Mouse (Mus musculus) liver, embryonic 11.5 days (tissue): Measurements from ENCODE around the gene Dpp8. TPM values are rescaled to one million over a fixed set of nuclear protein-coding genes. Genes with fewer than 3 reads are reported as not detected.

Experiments used
- ATAC-seq: fragments of 200-750 bp; cut with Nextera tagmentation; replicated peaks from 2 replicates; pipeline ENCODE4 v1.8.0; 2017; ENCODE audit warnings: moderate number of reproducible peaks, mild to moderate bottlenecking, moderate TSS enrichment, moderate library complexity; ENCODE audit not compliant: low FRiP score
- DNase-seq: peaks from one replicate; pipeline ENCODE4 v3.0.0-alpha.2; 2017; ENCODE audit warnings: low spot score
- H3K27ac ChIP-seq: fragments of 300-500 bp; sonication (generic); 2 replicates; pipeline ENCODE4 v1.5.1; 2014; ENCODE audit warnings: mild to moderate bottlenecking, low read depth, low read length, control low read depth
- H3K27me3 ChIP-seq: fragments of 300-500 bp; sonication (generic); replicated peaks from 2 replicates; pipeline ENCODE4 v1.6.1; 2014; ENCODE audit warnings: low read length, mixed read lengths; ENCODE audit not compliant: control insufficient read depth, insufficient read depth
- H3K36me3 ChIP-seq: fragments of 300-500 bp; sonication (generic); 2 replicates; pipeline ENCODE4 v1.6.1; 2014; ENCODE audit warnings: mild to moderate bottlenecking, low read length, moderate library complexity, mixed read lengths; ENCODE audit not compliant: control insufficient read depth, insufficient read depth
- H3K4me1 ChIP-seq: fragments of 300-500 bp; sonication (generic); replicated peaks from 2 replicates; pipeline ENCODE4 v1.6.1; 2014; ENCODE audit warnings: low read length, mixed read lengths; ENCODE audit not compliant: control insufficient read depth, insufficient read depth
- H3K4me2 ChIP-seq: fragments of 300-500 bp; sonication (generic); 2 replicates; pipeline ENCODE4 v1.6.1; 2014; ENCODE audit warnings: mild to moderate bottlenecking, control low read depth, moderate library complexity
- H3K4me3 ChIP-seq: fragments of 300-500 bp; sonication (generic); 2 replicates; pipeline ENCODE4 v1.5.1; 2014; ENCODE audit warnings: low read depth, low read length, control low read depth
- H3K9ac ChIP-seq: fragments of 300-500 bp; sonication (generic); 2 replicates; pipeline ENCODE4 v1.6.1; 2014; ENCODE audit warnings: low read depth, low read length, control low read depth
- H3K9me3 ChIP-seq: fragments of 300-500 bp; sonication (generic); 2 replicates; pipeline ENCODE4 v1.6.1; 2016; ENCODE audit warnings: low read length, inconsistent platforms, mixed read lengths; ENCODE audit not compliant: control insufficient read depth
- WGBS: fragments of 180-500 bp; shearing (Covaris S2); extraction: QIAGEN DNeasy Blood & Tissue Kit; methylation state at CpG from one replicate; pipeline ENCODE4 v1.1.7; 2014; 5-methylcytosine and 5-hydroxymethylcytosine counted together
- polyA plus RNA-seq: library from polyadenylated mRNA; unstranded; fragments of >200 nt; fragmentation: Nextera tagmentation; extraction: Ambion mirVana; gene quantifications from 2 replicates; pipeline ENCODE4 v1.2.1, GENCODE M21; 2014

Dpp8 gene
- polyA plus RNA-seq, 1 experiment from 2014 or later, result 30.9 TPM

DNA sequence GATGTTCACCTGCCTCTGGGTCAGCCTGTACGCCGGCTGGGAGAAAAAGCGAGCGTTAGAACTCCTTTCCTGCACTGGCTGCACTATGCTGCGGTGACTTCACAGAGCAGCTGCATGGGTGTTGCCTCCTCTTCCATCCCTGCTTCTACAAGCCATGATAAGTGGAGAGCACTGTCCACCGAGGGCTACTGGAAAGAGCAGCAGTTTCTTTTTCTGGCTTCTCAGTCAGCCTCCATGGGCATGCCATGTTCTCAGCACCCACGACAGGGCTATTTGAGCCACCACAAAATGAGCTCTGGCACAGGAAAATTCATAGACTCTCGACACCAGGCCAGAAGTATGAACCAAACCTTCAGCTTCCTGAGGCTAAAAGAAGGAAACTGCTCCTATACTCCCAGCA is 26.5 kb upstream of the Dpp8 start:
- Histone ChIP-seq H3K9ac (no peak overlapping the region), H3K9me3 (no peaks in the 10 kb centered on the region; the same call in 1 of the 2 replicates), H3K4me3 (no peak overlapping the region), H3K27me3 (no peaks in the 10 kb centered on the region), H3K36me3 (peaks cover 34% of the 10 kb centered on the region), H3K27ac (no peak overlapping the region), H3K4me1 (0 out of 2 replicates have a peak, but pooled peaks cover 2% of the 10 kb centered on the region), H3K4me2 (no peak overlapping the region)
- ATAC-seq (no peak), DNase-seq (no peak)
- WGBS, result 97% methylated on average over 8 of the region's 8 CpGs

GRCm38 (mm10) chr9:65010632-65011031 is 21.6 kb upstream of the Dpp8 start:
- Histone ChIP-seq H3K4me2 (no peak overlapping the region), H3K27ac (no peak overlapping the region), H3K4me1 (peaks cover 4% of the 10 kb centered on the region; the same call in 1 of the 2 replicates), H3K9me3 (no peaks in the 10 kb centered on the region; the same call in 1 of the 2 replicates), H3K36me3 (peaks cover 13% of the 10 kb centered on the region; the same call in 1 of the 2 replicates), H3K9ac (no peak overlapping the region), H3K4me3 (no peak overlapping the region), H3K27me3 (no peaks in the 10 kb centered on the region)
- 78% methylated on average over 8 of the region's 8 CpGs for WGBS
- ATAC-seq (no peak), DNase-seq (no peak)

GRCm38 (mm10) chr9:65011304-65011703 is 20.9 kb upstream of the Dpp8 start:
- DNase-seq, result no peak
- no peak overlapping the region for H3K4me2 ChIP-seq
- no peak for ATAC-seq
- H3K9me3 ChIP-seq, result no peaks in the 10 kb centered on the region; the same call in 1 of the 2 replicates
- H3K9ac ChIP-seq, result no peak overlapping the region
- peaks cover 11% of the 10 kb centered on the region for H3K4me1 ChIP-seq
- H3K27ac ChIP-seq, result no peak overlapping the region
- H3K36me3 ChIP-seq, result peaks cover 7% of the 10 kb centered on the region; the same call in 1 of the 2 replicates
- H3K27me3 ChIP-seq, result no peaks in the 10 kb centered on the region
- no peak overlapping the region for H3K4me3 ChIP-seq
- WGBS, result 52% methylated on average over 6 of the region's 6 CpGs

DNA sequence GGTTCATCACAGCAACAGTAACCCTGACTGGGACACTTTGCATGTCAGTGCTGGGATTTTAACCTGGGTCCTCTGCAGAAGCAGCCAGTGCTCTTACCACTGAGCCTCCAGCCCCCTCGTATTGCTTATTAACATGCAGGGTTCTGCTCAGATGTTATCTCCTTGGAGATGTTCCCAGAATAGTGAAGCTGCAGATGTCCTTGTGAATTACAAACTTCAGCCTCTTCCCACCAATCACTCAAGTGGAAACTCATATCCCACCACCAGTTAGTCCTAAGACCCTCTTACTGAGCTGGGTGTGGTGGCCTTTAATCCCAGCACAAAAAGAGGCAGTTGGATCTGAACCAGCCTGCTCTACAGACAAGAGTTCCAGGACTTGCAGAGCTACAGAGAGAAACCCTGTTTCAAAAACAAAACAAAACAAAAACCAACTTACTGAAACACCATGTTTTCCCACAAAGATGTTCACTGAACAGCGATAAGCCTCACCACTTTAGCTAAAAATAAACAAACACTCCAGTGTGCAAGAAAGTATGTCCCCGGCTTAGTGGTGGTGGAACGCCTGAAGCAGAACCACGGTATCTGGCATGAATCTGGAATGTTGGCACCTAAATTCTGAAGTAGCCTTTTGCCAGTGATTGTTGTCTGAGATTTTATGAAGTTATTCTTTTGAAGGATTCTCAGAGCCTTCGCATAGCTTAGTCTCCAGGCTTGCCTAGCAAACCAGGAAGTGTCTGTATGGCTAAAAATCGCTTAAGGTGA is 16.6 kb upstream of the Dpp8 start:
- H3K4me1 ChIP-seq, result peaks cover 38% of the 10 kb centered on the region
- DNase-seq (no peak), ATAC-seq (no peak)
- no peak overlapping the region for H3K27ac ChIP-seq
- no peak overlapping the region for H3K9ac ChIP-seq
- no peak overlapping the region for H3K4me2 ChIP-seq
- H3K36me3 ChIP-seq, result no peaks in the 10 kb centered on the region
- WGBS, result 73% methylated on average over 7 of the region's 7 CpGs
- no peaks in the 10 kb centered on the region for H3K9me3 ChIP-seq
- H3K27me3 ChIP-seq, result no peaks in the 10 kb centered on the region
- no peak overlapping the region for H3K4me3 ChIP-seq

DNA sequence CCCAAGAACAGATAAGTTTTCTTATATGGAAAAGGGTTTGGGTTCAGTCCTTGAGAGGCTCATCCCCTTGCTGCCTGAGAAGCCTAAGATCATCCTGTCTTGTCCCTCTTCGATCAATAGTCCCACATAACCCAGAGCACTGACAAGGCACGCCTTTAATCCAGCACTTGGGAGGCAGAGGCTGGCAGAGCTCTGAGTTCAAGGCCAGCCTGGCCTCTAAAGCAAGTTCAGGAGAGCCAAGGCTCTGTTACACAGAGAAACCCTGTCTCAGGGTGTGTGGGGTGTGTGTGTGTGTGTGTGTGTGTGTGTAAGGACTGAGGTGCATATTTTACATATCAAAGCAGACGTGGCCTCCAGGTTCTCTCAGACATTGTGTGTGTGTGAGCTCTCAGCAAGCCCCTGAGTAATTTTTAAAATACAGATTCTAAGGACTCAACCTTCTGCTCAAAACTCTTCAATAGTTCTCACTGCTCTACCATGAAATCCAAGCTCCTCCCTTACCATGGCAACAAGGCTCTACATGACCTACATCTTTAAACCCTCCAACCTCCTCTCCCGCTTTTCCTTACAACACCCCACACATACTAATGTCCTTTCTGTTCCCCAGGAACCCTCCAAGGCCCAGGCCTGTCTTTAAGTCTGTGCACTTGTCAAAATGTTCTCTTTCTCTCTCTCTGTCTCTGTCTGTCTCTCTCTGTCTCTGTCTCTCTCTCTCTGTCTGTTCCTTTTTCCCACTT is 15.8 kb upstream of the Dpp8 start:
- ATAC-seq (no peak), DNase-seq (no peak)
- 87% methylated on average over 4 of the region's 4 CpGs for WGBS
- Histone ChIP-seq H3K4me3 (no peak overlapping the region), H3K4me1 (peaks cover 38% of the 10 kb centered on the region), H3K4me2 (no peak overlapping the region), H3K27ac (no peak overlapping the region), H3K27me3 (no peaks in the 10 kb centered on the region), H3K9ac (no peak overlapping the region), H3K9me3 (no peaks in the 10 kb centered on the region), H3K36me3 (no peaks in the 10 kb centered on the region)

- DNase-seq, result no peak
- WGBS, result 81% methylated on average over 16 of the region's 16 CpGs
- Histone ChIP-seq H3K27ac (no peak overlapping the region), H3K4me3 (no peak overlapping the region), H3K36me3 (no peaks in the 10 kb centered on the region), H3K9me3 (no peaks in the 10 kb centered on the region), H3K27me3 (no peaks in the 10 kb centered on the region), H3K4me1 (peaks cover 42% of the 10 kb centered on the region), H3K4me2 (no peak overlapping the region), H3K9ac (no peak overlapping the region)
- no peak for ATAC-seq
Measured at GRCm38 (mm10) chr9:65016978-65017827, 15.0 kb upstream of the Dpp8 start.

DNA sequence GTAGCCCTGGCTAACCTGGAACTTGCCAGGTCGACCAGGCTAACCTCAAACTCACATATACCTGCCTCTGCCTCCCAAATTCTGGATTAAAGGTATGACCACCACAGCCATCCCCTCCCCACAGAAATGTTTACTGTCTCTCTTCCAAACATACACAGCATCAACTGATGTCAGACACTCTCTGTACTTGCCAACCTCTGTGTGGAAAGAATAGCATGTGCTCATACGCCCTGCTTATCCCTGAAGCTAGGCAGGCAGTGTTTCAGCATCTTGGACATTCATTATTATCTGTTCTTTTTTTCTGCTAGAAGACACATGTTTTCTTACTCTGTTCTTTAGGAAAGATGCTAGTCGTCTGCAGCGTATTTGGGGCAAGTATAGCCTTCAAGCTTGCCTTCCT is 14.3 kb upstream of the Dpp8 start:
- ATAC-seq (no peak), DNase-seq (no peak)
- H3K27ac ChIP-seq, result no peak overlapping the region
- no peak overlapping the region for H3K4me3 ChIP-seq
- 86% methylated on average over 4 of the region's 4 CpGs for WGBS
- no peaks in the 10 kb centered on the region for H3K36me3 ChIP-seq
- no peaks in the 10 kb centered on the region for H3K9me3 ChIP-seq
- H3K4me1 ChIP-seq, result peaks cover 45% of the 10 kb centered on the region
- no peaks in the 10 kb centered on the region for H3K27me3 ChIP-seq
- H3K9ac ChIP-seq, result no peak overlapping the region
- no peak overlapping the region for H3K4me2 ChIP-seq

- H3K4me3 ChIP-seq, result no peak overlapping the region
Measured at GRCm38 (mm10) chr9:65018588-65019121, 13.6 kb upstream of the Dpp8 start.

More at GRCm38 (mm10) chr9:65018588-65019121, 13.6 kb upstream of the Dpp8 start:
- H3K36me3 ChIP-seq, result no peaks in the 10 kb centered on the region
- ATAC-seq, result no peak
- peak overlapping the region; percentile 46; the same call in 1 of the 2 replicates for H3K27ac ChIP-seq
- 0 out of 2 replicates have a peak overlapping the region, but pooled peaks have one; percentile 1 for H3K9ac ChIP-seq
- no peaks in the 10 kb centered on the region for H3K27me3 ChIP-seq
- peak overlapping the region; percentile 91 for H3K4me2 ChIP-seq
- no peaks in the 10 kb centered on the region for H3K9me3 ChIP-seq
- no peak for DNase-seq
- peaks cover 45% of the 10 kb centered on the region for H3K4me1 ChIP-seq
- WGBS, result 67% methylated on average over 3 of the region's 3 CpGs
